Mouse (Mus musculus) liver, postnatal 0 days (tissue): ENCODE results near the gene Pde4d.

Experiments used
- CTCF ChIP-seq: sonication (generic); IDR thresholded peaks from 2 replicates; pipeline ENCODE4 v1.5.1; 2016; ENCODE audit warnings: antibody characterized with exemption, low read depth
- EP300 ChIP-seq: IDR thresholded peaks from 2 replicates; pipeline ENCODE4 v1.6.1; 2016; ENCODE audit warnings: antibody characterized with exemption, low read depth, mild to moderate bottlenecking

DNA sequence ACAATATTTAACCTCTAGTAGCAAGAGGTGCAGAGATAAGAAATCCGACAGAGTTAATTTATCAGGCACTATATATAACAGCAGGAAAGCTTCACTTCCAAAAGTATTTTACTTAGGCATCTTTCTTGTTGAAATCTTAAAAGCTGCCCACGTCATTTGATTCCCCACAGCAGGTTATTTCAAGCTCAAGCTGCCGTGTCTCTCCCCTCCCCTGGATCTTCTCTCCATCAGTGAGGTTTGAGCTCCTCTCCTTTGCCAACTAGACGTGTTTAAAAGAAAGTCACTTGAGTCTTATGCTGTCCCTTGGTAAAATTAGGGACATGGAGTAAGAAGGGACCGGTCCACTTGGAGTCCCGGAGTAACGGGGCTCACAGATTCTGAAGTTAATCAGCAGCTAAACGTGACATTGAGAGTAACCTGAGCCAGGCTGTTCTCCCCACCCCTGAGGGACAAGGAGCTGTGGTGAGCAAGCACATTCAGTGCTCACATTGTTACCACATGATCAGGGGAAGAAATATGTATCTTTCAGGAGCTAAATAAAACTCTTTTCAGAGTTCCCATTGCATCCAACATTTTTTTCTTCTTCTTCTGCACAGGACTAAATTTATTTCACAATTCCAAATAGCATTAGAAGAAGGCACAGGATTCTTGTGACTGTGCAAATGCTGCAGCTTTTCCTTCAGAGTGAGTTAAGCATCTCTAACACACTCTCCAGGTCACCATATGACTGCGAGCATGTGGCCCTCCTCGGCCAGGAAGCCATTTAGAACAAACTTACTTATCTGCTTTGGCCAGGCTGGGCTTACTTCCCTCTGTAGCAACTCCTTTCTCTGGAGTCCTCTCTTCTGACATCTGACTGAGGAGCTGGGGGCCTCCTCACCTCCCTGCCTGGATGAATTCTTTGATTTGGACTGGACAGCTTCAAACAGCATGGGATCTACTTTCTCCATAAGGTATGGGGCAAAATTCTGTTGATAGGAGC lies at the start of gene Pde4d:
- TF ChIP-seq CTCF, result no peak
- TF ChIP-seq EP300, result no peak
